Mouse (Mus musculus): ENCODE measurements at regions not wholly inside any gene's neighbourhood (a gene's known extent, or its start where the extent isn't known, plus 50 kb on each side); places are given as distances from the start of the nearest gene placed in this dataset.

DNA sequence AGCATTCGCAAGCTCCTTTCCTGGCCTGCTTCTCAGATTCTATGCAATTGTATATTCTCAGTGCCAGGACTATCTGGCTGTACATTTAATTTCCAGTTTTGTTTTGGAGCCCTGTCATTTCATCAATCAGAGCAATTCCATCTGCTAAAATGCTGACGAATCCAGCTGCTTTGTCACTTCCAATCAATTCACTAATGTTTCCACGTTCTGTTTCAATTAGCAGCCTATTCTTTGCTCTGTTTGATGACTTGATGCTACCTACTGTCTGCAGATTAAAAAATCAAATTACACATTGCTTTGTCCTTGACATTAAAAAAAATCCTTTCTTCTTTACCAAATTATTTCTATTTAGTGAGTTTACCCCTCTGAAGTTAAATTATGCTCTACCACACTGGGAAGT is 71.2 kb downstream of the Cavin2 start:
- DNase-seq (ENCODE audit: low spot score) (no peak), ATAC-seq (ENCODE audit: low read depth) (no peak)
- no peak overlapping the region for H3K27ac ChIP-seq (replicated peaks; ENCODE audit: low read depth, low read length)
- H3K36me3 ChIP-seq (ENCODE audit: control insufficient read depth, insufficient read depth, low read length), result no peaks in the 10 kb centered on the region
- H3K9me3 ChIP-seq (ENCODE audit: control insufficient read depth, low read length), result 0 out of 2 replicates have a peak, but pooled peaks cover 5% of the 10 kb centered on the region
- no peaks in the 10 kb centered on the region for H3K27me3 ChIP-seq (replicated peaks; ENCODE audit: control insufficient read depth, insufficient read depth, low read length)
- no peaks in the 10 kb centered on the region for H3K4me1 ChIP-seq (ENCODE audit: control insufficient read depth, insufficient read depth, low read length)
- no peak overlapping the region for H3K4me3 ChIP-seq (ENCODE audit: low read depth, low read length)
- no peak overlapping the region for H3K4me2 ChIP-seq (ENCODE audit: low read depth, low read length)
- WGBS, result 75% methylated on average over 3 of the region's 3 CpGs
- H3K9ac ChIP-seq (ENCODE audit: low read depth, low read length), result no peak overlapping the region
